Mouse (Mus musculus): ENCODE data around the gene Nhlh1.

Nhlh1 gene

GRCm38 (mm10) chr1:172057491-172057921 is at the start of gene Nhlh1:
Nhlh1 (minus strand) TSS chr1:172057573.
- DNase-seq = no peak

GRCm38 (mm10) chr1:172105101-172105500 is 47.7 kb upstream of the Nhlh1 start:
- no peak for DNase-seq

- DNase-seq = peak in 1 of 2 experiments; percentile 32
Observed at GRCm38 (mm10) chr1:172103619-172104018, 46.2 kb upstream of the Nhlh1 start.

- DNase-seq = no peak
Observed at GRCm38 (mm10) chr1:172099325-172100033, 42.1 kb upstream of the Nhlh1 start.

- peak in 1 of 2 experiments; percentile 9 for DNase-seq
Observed at GRCm38 (mm10) chr1:172095202-172095601, 37.8 kb upstream of the Nhlh1 start.

- DNase-seq = no peak
Observed at GRCm38 (mm10) chr1:172094295-172094694, 36.9 kb upstream of the Nhlh1 start.

GRCm38 (mm10) chr1:172093522-172093921 is 36.1 kb upstream of the Nhlh1 start:
- DNase-seq = peak in 1 of 2 experiments; percentile 16

GRCm38 (mm10) chr1:172082899-172083445 is 25.6 kb upstream of the Nhlh1 start:
- DNase-seq = peak in 1 of 2 experiments; percentile 4

GRCm38 (mm10) chr1:172082101-172082898 is 24.9 kb upstream of the Nhlh1 start, which contains the start of the genes Copa and Ncstn:
Copa (plus strand) TSS chr1:172082529.
Ncstn (minus strand) TSS chr1:172082795.
- peak; percentile 93 to 96 for DNase-seq

GRCm38 (mm10) chr1:172077981-172078380 is 20.6 kb upstream of the Nhlh1 start:
- no peak for DNase-seq

- DNase-seq = no peak
Observed at GRCm38 (mm10) chr1:172072604-172073003, 15.2 kb upstream of the Nhlh1 start.

- DNase-seq = no peak
Observed at GRCm38 (mm10) chr1:172071556-172071955, 14.2 kb upstream of the Nhlh1 start.

- DNase-seq = no peak
Observed at GRCm38 (mm10) chr1:172070227-172070626, 12.9 kb upstream of the Nhlh1 start.

GRCm38 (mm10) chr1:172064613-172065141 is 7.3 kb upstream of the Nhlh1 start:
- no peak for DNase-seq

GRCm38 (mm10) chr1:172063291-172064023 is 6.1 kb upstream of the Nhlh1 start:
- DNase-seq = no peak

GRCm38 (mm10) chr1:172062101-172062500 is 4.7 kb upstream of the Nhlh1 start:
- DNase-seq = no peak

GRCm38 (mm10) chr1:172061217-172061616 is 3.8 kb upstream of the Nhlh1 start:
- no peak for DNase-seq

GRCm38 (mm10) chr1:172060659-172061058 is 3.3 kb upstream of the Nhlh1 start:
- no peak for DNase-seq

- DNase-seq = no peak
Observed at GRCm38 (mm10) chr1:172058874-172059273, 1.5 kb upstream of the Nhlh1 start.

GRCm38 (mm10) chr1:172058321-172058720 is 948 bp upstream of the Nhlh1 start:
- no peak for DNase-seq

GRCm38 (mm10) chr1:172056251-172056650 is 1.1 kb downstream of the Nhlh1 start:
- no peak for DNase-seq

All from lung, adult 18-20 months (tissue).